Mouse (Mus musculus) kidney, embryonic 15.5 days (tissue): ENCODE measurements around the gene Evpl. TPM values are rescaled to one million over a fixed set of nuclear protein-coding genes. Genes with fewer than 3 reads are reported as not detected.

Experiments used
- ATAC-seq: fragments of 200-750 bp; cut with Nextera tagmentation; replicated peaks from 2 replicates; pipeline ENCODE4 v1.8.0; 2017; ENCODE audit warnings: moderate TSS enrichment; ENCODE audit not compliant: low FRiP score
- H3K27ac ChIP-seq: fragments of 300-500 bp; sonication (generic); 2 replicates; pipeline ENCODE4 v1.5.1; 2015; ENCODE audit warnings: mild to moderate bottlenecking, inconsistent platforms
- H3K27me3 ChIP-seq: fragments of 300-500 bp; sonication (generic); 2 replicates; pipeline ENCODE4 v1.6.1; 2015; ENCODE audit warnings: inconsistent platforms
- H3K36me3 ChIP-seq: fragments of 300-500 bp; sonication (generic); 2 replicates; pipeline ENCODE4 v1.6.1; 2015; ENCODE audit warnings: inconsistent platforms
- H3K4me1 ChIP-seq: fragments of 300-500 bp; sonication (generic); 2 replicates; pipeline ENCODE4 v1.6.1; 2015; ENCODE audit warnings: inconsistent platforms
- H3K4me2 ChIP-seq: fragments of 300-500 bp; sonication (generic); 2 replicates; pipeline ENCODE4 v1.6.1; 2015; ENCODE audit warnings: moderate library complexity, mild to moderate bottlenecking, inconsistent platforms
- H3K4me3 ChIP-seq: fragments of 300-500 bp; sonication (generic); replicated peaks from 2 replicates; pipeline ENCODE4 v1.5.1; 2015; ENCODE audit warnings: mild to moderate bottlenecking, inconsistent platforms
- H3K9ac ChIP-seq: fragments of 300-500 bp; sonication (generic); 2 replicates; pipeline ENCODE4 v1.6.1; 2015; ENCODE audit warnings: mild to moderate bottlenecking, inconsistent platforms
- H3K9me3 ChIP-seq: fragments of 300-500 bp; sonication (generic); replicated peaks from 2 replicates; pipeline ENCODE4 v1.6.1; 2016; ENCODE audit warnings: inconsistent platforms
- WGBS: fragments of 180-500 bp; shearing (Covaris S2); methylation state at CpG from one replicate; pipeline ENCODE4 v1.1.7; 2015; ENCODE audit warnings: mixed read lengths; 5-methylcytosine and 5-hydroxymethylcytosine counted together
- polyA plus RNA-seq: library from polyadenylated mRNA; unstranded; fragments of >200 nt; fragmentation: Nextera tagmentation; extraction: Ambion mirVana; gene quantifications from 2 replicates; pipeline ENCODE4 v1.2.1, GENCODE M21; 2015

Evpl gene
- polyA plus RNA-seq, 1 experiment from 2014 or later = 2.9 TPM

DNA sequence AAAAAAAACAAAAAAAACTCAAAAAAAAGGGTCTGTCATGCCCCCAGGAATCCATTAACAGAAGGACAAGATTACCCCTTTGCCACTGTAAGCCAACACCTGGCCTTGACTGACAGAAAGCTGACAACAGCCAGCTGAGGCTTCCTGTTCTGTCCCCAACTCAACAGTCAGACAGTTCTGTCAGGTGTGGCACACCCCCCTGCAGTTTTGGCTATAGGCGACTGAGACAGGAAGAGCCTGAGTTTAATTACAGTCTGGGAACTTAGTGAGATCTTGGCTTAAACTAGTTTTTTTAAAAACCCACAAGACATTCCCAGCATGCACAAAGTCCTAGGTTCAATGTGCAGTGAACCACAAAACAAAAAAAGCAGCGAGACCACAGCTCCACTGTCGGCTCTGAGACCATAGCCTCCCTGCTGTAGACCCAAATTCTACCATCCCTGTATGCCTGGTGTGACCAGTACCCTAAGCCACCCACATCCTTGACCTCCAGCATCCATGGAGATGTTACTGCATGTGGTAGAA lies 15.3 kb upstream of the Evpl start:
- no peaks in the 10 kb centered on the region for H3K9me3 ChIP-seq
- no peak for ATAC-seq
- peaks cover 98% of the 10 kb centered on the region for H3K36me3 ChIP-seq
- no peaks in the 10 kb centered on the region for H3K27me3 ChIP-seq
- H3K4me2 ChIP-seq = no peak overlapping the region
- H3K4me3 ChIP-seq = no peak overlapping the region
- H3K4me1 ChIP-seq = peaks cover 30% of the 10 kb centered on the region
- WGBS = 64% methylated on average over 3 of the region's 3 CpGs
- no peak overlapping the region for H3K9ac ChIP-seq
- no peak overlapping the region for H3K27ac ChIP-seq

DNA sequence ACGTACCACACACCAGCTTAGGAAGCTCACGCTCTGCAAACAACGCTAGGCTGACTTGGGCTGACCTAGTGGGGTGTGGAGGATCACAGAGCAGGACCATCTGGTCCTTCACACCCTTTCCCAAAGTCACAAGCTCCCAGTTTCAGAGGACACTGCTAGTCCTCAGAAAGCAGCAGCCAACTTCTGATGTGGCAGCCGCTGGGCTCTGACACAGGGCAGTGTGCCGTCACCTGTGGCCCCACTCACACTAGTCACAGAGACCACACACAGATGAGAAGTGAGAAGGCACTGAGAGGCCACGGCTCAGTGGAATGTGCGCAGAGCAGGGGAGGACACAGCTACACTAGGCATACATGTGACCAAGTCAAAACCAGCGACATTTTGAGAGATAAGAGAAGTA lies 13.0 kb upstream of the Evpl start:
- no peak overlapping the region for H3K27ac ChIP-seq
- ATAC-seq = no peak
- no peak overlapping the region for H3K9ac ChIP-seq
- H3K4me1 ChIP-seq = peaks cover 17% of the 10 kb centered on the region
- WGBS = 74% methylated on average over 8 of the region's 8 CpGs
- peaks cover 98% of the 10 kb centered on the region for H3K36me3 ChIP-seq
- H3K4me2 ChIP-seq = no peak overlapping the region
- no peak overlapping the region for H3K4me3 ChIP-seq
- no peaks in the 10 kb centered on the region for H3K9me3 ChIP-seq
- no peaks in the 10 kb centered on the region for H3K27me3 ChIP-seq

DNA sequence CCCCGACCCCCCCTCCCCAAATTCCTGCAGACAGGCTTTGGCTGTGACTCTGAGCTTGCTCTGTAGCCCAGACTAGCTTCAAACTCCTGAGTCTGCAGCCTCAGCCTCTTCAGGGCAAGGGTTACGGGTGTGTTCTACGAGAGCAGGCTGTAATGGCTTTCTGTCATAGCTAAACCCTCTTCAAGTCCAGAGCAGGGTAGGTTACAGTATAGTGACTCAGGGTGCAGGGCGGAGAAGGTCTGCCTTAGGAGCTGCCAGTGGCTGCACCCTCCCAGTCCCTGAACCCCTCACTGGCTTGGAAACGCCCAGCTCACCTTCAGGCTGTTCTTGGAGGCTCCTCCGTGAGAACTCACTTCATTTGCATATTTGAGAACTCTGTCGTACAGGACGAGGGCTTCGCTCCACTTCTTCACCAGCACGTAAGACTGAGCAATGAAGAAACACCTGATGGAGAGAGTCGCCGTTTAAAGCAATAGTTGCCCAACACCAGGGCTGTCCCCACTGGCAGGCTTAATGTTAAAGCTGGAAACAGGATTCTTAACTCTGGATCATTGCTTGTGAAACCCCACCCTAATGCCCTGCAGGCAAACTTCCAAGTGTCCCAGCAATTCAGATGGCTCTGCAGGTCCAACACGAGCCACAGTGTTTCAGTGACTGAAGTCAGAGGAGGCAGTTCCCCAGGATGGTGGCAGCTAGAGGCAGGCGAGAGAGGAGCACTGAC lies 9.8 kb upstream of the Evpl start:
- ATAC-seq = no peak
- Histone ChIP-seq H3K27me3 (no peaks in the 10 kb centered on the region), H3K9me3 (no peaks in the 10 kb centered on the region), H3K36me3 (peaks cover 94% of the 10 kb centered on the region), H3K4me1 (peaks cover 5% of the 10 kb centered on the region), H3K4me2 (no peak overlapping the region), H3K9ac (no peak overlapping the region), H3K27ac (0 out of 2 replicates have a peak overlapping the region, but pooled peaks have one; percentile 23), H3K4me3 (no peak overlapping the region)
- WGBS = 73% methylated on average over 14 of the region's 14 CpGs

DNA sequence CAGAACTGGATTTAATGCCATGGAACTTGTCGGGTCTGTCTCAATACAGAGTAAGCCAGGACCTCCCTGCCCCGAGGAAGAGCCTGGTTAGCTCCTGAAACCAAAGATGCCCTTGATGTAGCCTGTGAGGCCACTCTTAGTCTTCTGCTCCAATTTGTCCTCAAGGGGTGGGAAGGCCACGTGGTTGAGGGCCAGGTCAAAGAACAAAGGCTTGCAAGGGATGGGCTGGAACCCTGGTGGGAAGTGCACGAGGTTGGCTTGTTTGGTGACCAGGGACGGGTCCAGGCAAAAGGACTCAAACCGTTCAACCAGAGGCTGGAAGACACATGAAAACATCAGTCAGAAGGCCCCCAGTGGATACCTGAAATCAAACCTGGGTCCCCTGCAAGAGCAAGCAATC lies 7.7 kb upstream of the Evpl start:
- Histone ChIP-seq H3K4me1 (peaks cover 20% of the 10 kb centered on the region), H3K4me2 (no peak overlapping the region), H3K36me3 (peaks cover 74% of the 10 kb centered on the region), H3K27ac (no peak overlapping the region), H3K9me3 (no peaks in the 10 kb centered on the region), H3K9ac (no peak overlapping the region), H3K4me3 (no peak overlapping the region), H3K27me3 (no peaks in the 10 kb centered on the region)
- no peak for ATAC-seq
- WGBS = 65% methylated on average over 6 of the region's 6 CpGs

DNA sequence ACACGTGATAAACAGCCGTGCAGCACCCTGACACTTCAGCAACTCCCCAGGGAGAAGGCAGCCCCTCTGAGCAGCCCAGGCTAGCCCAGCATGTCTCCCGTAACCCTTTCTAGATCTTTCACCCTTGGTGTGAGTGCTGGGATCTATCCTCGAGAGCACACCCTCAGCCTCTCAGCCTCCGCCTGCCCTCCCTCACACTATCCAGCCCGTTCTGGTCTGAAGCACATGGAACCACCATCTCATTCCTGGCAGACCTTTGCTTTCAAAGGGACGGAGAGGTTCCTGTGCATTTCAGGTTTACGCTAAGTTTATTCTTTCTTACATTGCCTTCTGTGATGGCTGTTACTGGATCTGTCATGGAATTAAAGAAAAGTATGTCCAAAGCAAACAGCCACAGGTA lies 6.7 kb upstream of the Evpl start:
- no peak overlapping the region for H3K4me3 ChIP-seq
- peaks cover 63% of the 10 kb centered on the region for H3K36me3 ChIP-seq
- 71% methylated on average over 8 of the region's 8 CpGs for WGBS
- H3K9me3 ChIP-seq = no peaks in the 10 kb centered on the region
- H3K4me2 ChIP-seq = no peak overlapping the region
- no peak overlapping the region for H3K27ac ChIP-seq
- no peak overlapping the region for H3K9ac ChIP-seq
- no peaks in the 10 kb centered on the region for H3K27me3 ChIP-seq
- ATAC-seq = no peak
- H3K4me1 ChIP-seq = peaks cover 25% of the 10 kb centered on the region

DNA sequence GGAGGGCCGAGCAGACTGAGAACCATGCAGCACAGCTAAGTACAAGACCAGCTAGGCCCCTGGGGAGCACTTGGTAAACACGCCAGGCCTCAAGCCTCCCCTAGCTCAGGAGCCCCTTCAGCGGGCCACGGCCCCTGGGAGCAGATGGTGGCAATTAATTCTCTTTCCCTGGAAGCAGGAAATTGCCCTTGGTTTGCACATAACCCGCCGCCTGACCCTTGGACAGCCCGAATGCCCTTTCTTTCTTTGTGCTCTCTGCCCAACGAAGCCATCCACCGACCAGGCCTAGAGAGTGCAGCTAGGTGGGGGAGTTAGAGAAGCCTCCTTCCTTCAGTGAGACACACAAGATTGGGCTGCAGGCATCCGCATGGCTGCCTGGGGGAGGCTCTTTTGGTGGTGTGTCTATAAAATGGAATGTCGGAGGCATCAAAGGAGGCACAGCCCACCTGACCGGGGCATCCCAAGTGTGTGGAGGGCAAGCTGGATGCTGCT lies 3.9 kb upstream of the Evpl start:
- 13% methylated on average over 12 of the region's 12 CpGs for WGBS
- Histone ChIP-seq H3K36me3 (peaks cover 35% of the 10 kb centered on the region), H3K9ac (no peak overlapping the region), H3K9me3 (no peaks in the 10 kb centered on the region), H3K27me3 (peaks cover 20% of the 10 kb centered on the region), H3K4me2 (no peak overlapping the region), H3K4me1 (peaks cover 43% of the 10 kb centered on the region), H3K27ac (peak overlapping the region; percentile 91), H3K4me3 (no peak overlapping the region)
- peak; percentile 66 for ATAC-seq

DNA sequence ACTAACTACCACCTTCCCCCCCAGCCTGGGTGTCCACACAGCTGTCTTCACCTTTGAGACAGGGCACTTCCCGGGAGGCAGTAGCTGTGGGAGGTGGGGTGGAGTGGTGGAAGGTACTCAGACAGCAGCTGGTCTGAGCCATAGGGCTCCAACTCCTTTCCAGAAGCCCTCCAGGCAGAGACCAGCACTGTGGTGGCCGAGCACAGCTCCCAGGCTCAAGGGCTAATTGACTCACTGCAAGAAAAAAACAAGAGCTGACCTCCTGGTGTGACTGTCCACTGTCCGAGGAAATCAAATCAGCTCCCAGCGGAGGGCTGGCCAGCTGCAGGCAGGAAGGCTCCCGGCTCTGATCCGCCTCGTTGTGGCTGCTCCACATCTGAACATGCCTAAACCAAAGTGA lies 1.9 kb upstream of the Evpl start:
- H3K36me3 ChIP-seq = peaks cover 16% of the 10 kb centered on the region
- no peak overlapping the region for H3K4me3 ChIP-seq
- H3K4me1 ChIP-seq = peaks cover 43% of the 10 kb centered on the region
- no peak overlapping the region for H3K4me2 ChIP-seq
- no peaks in the 10 kb centered on the region for H3K9me3 ChIP-seq
- H3K9ac ChIP-seq = no peak overlapping the region
- ATAC-seq = no peak
- H3K27me3 ChIP-seq = peaks cover 25% of the 10 kb centered on the region
- 18% methylated on average over 7 of the region's 7 CpGs for WGBS
- peak overlapping the region; percentile 55 for H3K27ac ChIP-seq

DNA sequence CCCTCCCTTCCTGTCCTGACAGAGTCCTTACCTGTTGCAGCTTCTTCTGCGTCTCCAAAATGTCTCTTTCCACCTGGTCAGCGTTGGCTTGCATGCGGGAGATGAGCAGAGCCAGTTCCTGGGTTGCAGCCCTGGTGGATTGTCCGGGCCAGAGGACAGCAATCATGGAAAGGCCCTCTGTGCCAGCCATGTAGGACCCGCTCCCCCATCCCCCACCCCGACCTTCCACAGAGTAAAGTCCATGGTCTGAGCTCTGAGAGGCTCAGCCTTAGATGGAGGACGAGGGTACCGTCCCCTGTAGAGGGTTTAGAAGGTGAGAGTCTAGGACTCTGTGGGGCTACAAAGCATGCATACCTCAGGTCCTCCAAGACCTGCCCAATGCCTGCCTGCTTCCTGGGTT lies 3.0 kb downstream of the Evpl start:
- no peak for ATAC-seq
- H3K27me3 ChIP-seq = peaks cover 29% of the 10 kb centered on the region
- no peak overlapping the region for H3K27ac ChIP-seq
- H3K9ac ChIP-seq = no peak overlapping the region
- no peaks in the 10 kb centered on the region for H3K9me3 ChIP-seq
- H3K4me2 ChIP-seq = no peak overlapping the region
- no peak overlapping the region for H3K4me3 ChIP-seq
- 89% methylated on average over 8 of the region's 8 CpGs for WGBS
- H3K4me1 ChIP-seq = peaks cover 30% of the 10 kb centered on the region
- H3K36me3 ChIP-seq = no peaks in the 10 kb centered on the region

DNA sequence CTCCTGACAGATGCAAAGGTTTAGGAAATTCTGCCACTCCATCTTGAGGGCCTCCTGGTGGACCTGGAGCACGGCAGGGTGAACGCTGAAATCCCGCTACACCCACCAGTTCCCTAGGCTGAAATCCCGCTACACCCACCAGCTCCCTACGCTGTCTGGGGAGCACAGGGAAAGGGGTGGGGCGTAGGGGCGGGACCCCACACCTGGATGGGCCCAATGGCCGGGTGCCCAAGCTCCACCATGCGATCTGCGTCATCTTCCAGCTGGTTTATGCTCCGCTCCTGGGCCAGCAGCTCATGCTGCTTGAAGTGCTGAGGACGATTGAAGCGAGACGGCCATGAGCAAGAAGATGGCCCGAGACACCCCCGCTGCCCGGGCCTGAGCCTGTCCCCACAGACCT lies 5.5 kb downstream of the Evpl start:
- H3K9me3 ChIP-seq = no peaks in the 10 kb centered on the region
- no peaks in the 10 kb centered on the region for H3K36me3 ChIP-seq
- H3K4me2 ChIP-seq = peak overlapping the region; percentile 40
- H3K27ac ChIP-seq = no peak overlapping the region
- peaks cover 17% of the 10 kb centered on the region for H3K4me1 ChIP-seq
- no peak overlapping the region for H3K9ac ChIP-seq
- WGBS = 21% methylated on average over 17 of the region's 17 CpGs
- H3K27me3 ChIP-seq = peaks cover 16% of the 10 kb centered on the region
- 0 out of 2 replicates have a peak overlapping the region, but pooled peaks have one; percentile 14 for H3K4me3 ChIP-seq
- no peak; the same call in 1 of the 2 replicates for ATAC-seq

DNA sequence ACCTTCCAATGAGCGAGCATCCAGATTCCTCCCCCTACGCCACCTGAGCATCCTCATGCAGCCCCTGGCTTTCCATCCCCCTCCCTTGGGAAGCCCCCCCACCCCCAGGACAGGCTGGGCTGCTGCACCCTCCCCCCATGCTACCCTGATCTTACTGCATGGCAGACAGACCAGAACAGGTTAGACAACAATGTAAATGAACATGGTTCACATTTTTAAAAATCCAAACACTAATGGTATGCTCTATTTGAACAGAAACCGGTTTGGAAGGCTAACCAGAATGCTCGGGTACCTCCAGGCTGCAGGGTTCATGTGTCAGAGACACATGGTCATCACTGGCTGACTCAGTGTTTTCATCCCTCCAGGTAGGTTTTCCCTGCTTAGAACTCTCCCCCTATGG lies 9.2 kb downstream of the Evpl start:
- peaks cover 15% of the 10 kb centered on the region for H3K4me1 ChIP-seq
- no peak overlapping the region for H3K27ac ChIP-seq
- peaks cover 10% of the 10 kb centered on the region; the same call in 1 of the 2 replicates for H3K36me3 ChIP-seq
- 80% methylated on average over 4 of the region's 4 CpGs for WGBS
- peaks cover 17% of the 10 kb centered on the region for H3K27me3 ChIP-seq
- no peak overlapping the region for H3K4me3 ChIP-seq
- no peak overlapping the region for H3K4me2 ChIP-seq
- H3K9ac ChIP-seq = no peak overlapping the region
- ATAC-seq = no peak
- H3K9me3 ChIP-seq = no peaks in the 10 kb centered on the region

DNA sequence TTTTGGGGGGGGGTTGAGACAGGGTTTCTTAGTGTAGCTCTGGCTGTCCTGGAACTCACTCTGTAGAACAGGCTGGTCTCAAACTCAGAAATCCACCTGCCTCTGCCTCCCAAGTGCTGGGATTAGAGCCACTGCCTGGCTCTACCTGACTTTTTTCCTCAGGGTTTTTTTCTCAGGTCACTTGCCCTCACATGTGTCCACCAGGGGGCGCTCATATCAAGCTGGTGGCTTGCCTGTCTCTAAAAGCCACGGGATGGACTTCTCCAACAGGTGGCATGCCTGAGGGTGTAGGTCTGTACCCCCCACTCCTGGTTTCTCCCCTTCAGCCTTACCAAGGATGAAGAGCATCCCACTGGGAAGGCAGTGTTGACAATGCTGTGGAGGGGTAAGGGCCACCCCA lies 11.5 kb downstream of the Evpl start:
- no peak for ATAC-seq
- peaks cover 35% of the 10 kb centered on the region for H3K27me3 ChIP-seq
- no peak overlapping the region for H3K4me3 ChIP-seq

DNA sequence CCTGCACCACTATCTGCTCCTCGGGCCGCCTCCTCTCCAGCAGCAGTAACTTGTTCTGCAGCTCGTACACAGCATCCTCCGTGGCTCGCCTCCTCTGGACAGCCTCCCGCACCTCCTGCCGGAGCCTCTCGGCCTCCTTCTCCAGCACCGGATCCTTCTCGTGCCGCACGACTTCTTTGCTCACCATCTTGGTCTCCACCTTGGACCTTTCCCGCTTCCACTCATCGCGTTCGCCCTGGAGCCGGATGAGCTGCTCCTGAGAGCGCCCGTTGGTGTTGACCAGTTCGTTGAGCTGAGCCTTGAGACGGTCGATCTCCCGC lies 15.2 kb downstream of the Evpl start:
- ATAC-seq = no peak
- no peak overlapping the region for H3K27ac ChIP-seq
- H3K36me3 ChIP-seq = peaks cover 15% of the 10 kb centered on the region
- H3K4me3 ChIP-seq = peak overlapping the region; percentile 41
- 9% methylated on average over 23 of the region's 23 CpGs for WGBS
- peaks cover 40% of the 10 kb centered on the region for H3K4me1 ChIP-seq
- peaks cover 47% of the 10 kb centered on the region for H3K27me3 ChIP-seq
- H3K4me2 ChIP-seq = peak overlapping the region; percentile 74
- no peaks in the 10 kb centered on the region for H3K9me3 ChIP-seq
- peak overlapping the region; percentile 25 for H3K9ac ChIP-seq

More for the DNA sequence above, 11.5 kb downstream of the Evpl start:
- WGBS = 0% methylated on average over 2 of the region's 2 CpGs
- Histone ChIP-seq H3K4me1 (peaks cover 23% of the 10 kb centered on the region), H3K9me3 (no peaks in the 10 kb centered on the region), H3K27ac (no peak overlapping the region), H3K4me2 (no peak overlapping the region), H3K9ac (no peak overlapping the region), H3K36me3 (peaks cover 10% of the 10 kb centered on the region; the same call in 1 of the 2 replicates)
